Mouse (Mus musculus): ENCODE measurements around the gene Pdzrn4. TPM values are rescaled to one million over a fixed set of nuclear protein-coding genes. Genes with fewer than 3 reads are reported as not detected.

Pdzrn4 gene
- polyA plus RNA-seq, 1 experiment from 2014 or later = 0.64 TPM

GRCm38 (mm10) chr15:92449112-92449511 is 52.4 kb downstream of the Pdzrn4 start:
- Histone ChIP-seq H3K4me3 (ENCODE audit: low read depth, low read length) (no peak overlapping the region), H3K4me1 (ENCODE audit: control insufficient read depth, insufficient read depth, low read length) (no peaks in the 10 kb centered on the region), H3K4me2 (no peak overlapping the region), H3K36me3 (ENCODE audit: control insufficient read depth, insufficient read depth, low read length) (no peaks in the 10 kb centered on the region), H3K9me3 (replicated peaks; ENCODE audit: control insufficient read depth, low read length) (no peaks in the 10 kb centered on the region), H3K27ac (ENCODE audit: low read depth, low read length) (no peak overlapping the region), H3K9ac (ENCODE audit: low read depth, low read length) (no peak overlapping the region), H3K27me3 (ENCODE audit: control insufficient read depth, insufficient read depth, low read length) (no peaks in the 10 kb centered on the region)
- WGBS (ENCODE audit: insufficient replicate concordance) = 89% methylated on average over 8 of the region's 8 CpGs
- ATAC-seq (replicated peaks; ENCODE audit: insufficient number of reproducible peaks, low FRiP score, low TSS enrichment) = no peak

DNA sequence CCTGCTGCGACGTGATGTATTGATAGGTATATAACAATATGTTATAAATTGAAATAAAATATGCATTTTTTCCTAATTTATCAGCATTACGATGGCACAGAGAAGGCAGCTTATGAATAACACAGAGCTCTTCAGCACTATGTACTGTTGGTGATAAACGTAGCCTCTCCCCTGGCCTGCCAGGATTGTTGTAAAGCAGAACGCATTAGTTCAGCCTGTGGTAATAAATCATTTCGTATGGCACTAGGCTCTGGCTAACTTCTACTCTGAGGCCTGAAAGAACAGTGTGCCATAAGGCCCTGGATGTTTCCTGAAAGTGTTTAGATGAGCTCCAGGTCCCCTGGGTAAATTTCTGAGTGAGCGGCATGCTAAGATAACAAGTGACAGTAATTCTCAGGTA is 55.9 kb downstream of the Pdzrn4 start:
- H3K4me1 ChIP-seq (ENCODE audit: control insufficient read depth, insufficient read depth, low read length) = no peaks in the 10 kb centered on the region
- H3K9me3 ChIP-seq (replicated peaks; ENCODE audit: control insufficient read depth, low read length) = no peaks in the 10 kb centered on the region
- no peak overlapping the region for H3K4me3 ChIP-seq (ENCODE audit: low read depth, low read length)
- ATAC-seq (replicated peaks; ENCODE audit: insufficient number of reproducible peaks, low FRiP score, low TSS enrichment) = no peak
- H3K4me2 ChIP-seq = no peak overlapping the region
- WGBS (ENCODE audit: insufficient replicate concordance) = 72% methylated on average over 7 of the region's 7 CpGs
- H3K36me3 ChIP-seq (ENCODE audit: control insufficient read depth, insufficient read depth, low read length) = no peaks in the 10 kb centered on the region
- no peaks in the 10 kb centered on the region for H3K27me3 ChIP-seq (ENCODE audit: control insufficient read depth, insufficient read depth, low read length)
- H3K9ac ChIP-seq (ENCODE audit: low read depth, low read length) = no peak overlapping the region
- no peak overlapping the region for H3K27ac ChIP-seq (ENCODE audit: low read depth, low read length)

GRCm38 (mm10) chr15:92482198-92482597 is 85.5 kb downstream of the Pdzrn4 start:
- H3K9ac ChIP-seq (ENCODE audit: low read depth, low read length) = no peak overlapping the region
- no peaks in the 10 kb centered on the region for H3K4me1 ChIP-seq (ENCODE audit: control insufficient read depth, insufficient read depth, low read length)
- no peak overlapping the region for H3K4me2 ChIP-seq
- H3K4me3 ChIP-seq (ENCODE audit: low read depth, low read length) = no peak overlapping the region
- no peak for ATAC-seq (replicated peaks; ENCODE audit: insufficient number of reproducible peaks, low FRiP score, low TSS enrichment)
- no peaks in the 10 kb centered on the region for H3K36me3 ChIP-seq (ENCODE audit: control insufficient read depth, insufficient read depth, low read length)
- no peaks in the 10 kb centered on the region for H3K27me3 ChIP-seq (ENCODE audit: control insufficient read depth, insufficient read depth, low read length)
- 71% methylated on average over 6 of the region's 6 CpGs for WGBS (ENCODE audit: insufficient replicate concordance)
- H3K9me3 ChIP-seq (replicated peaks; ENCODE audit: control insufficient read depth, low read length) = no peaks in the 10 kb centered on the region
- H3K27ac ChIP-seq (ENCODE audit: low read depth, low read length) = no peak overlapping the region

- H3K4me2 ChIP-seq = no peak overlapping the region
- no peak overlapping the region for H3K4me3 ChIP-seq (ENCODE audit: low read depth, low read length)
- no peaks in the 10 kb centered on the region for H3K9me3 ChIP-seq (replicated peaks; ENCODE audit: control insufficient read depth, low read length)
- no peak for ATAC-seq (replicated peaks; ENCODE audit: insufficient number of reproducible peaks, low FRiP score, low TSS enrichment)
- no peaks in the 10 kb centered on the region for H3K4me1 ChIP-seq (ENCODE audit: control insufficient read depth, insufficient read depth, low read length)
- H3K9ac ChIP-seq (ENCODE audit: low read depth, low read length) = no peak overlapping the region
- no peaks in the 10 kb centered on the region for H3K27me3 ChIP-seq (ENCODE audit: control insufficient read depth, insufficient read depth, low read length)
- no peaks in the 10 kb centered on the region for H3K36me3 ChIP-seq (ENCODE audit: control insufficient read depth, insufficient read depth, low read length)
- H3K27ac ChIP-seq (ENCODE audit: low read depth, low read length) = no peak overlapping the region
- 68% methylated on average over 3 of the region's 3 CpGs for WGBS (ENCODE audit: insufficient replicate concordance)
Measured at GRCm38 (mm10) chr15:92491376-92491775, 94.7 kb downstream of the Pdzrn4 start.

DNA sequence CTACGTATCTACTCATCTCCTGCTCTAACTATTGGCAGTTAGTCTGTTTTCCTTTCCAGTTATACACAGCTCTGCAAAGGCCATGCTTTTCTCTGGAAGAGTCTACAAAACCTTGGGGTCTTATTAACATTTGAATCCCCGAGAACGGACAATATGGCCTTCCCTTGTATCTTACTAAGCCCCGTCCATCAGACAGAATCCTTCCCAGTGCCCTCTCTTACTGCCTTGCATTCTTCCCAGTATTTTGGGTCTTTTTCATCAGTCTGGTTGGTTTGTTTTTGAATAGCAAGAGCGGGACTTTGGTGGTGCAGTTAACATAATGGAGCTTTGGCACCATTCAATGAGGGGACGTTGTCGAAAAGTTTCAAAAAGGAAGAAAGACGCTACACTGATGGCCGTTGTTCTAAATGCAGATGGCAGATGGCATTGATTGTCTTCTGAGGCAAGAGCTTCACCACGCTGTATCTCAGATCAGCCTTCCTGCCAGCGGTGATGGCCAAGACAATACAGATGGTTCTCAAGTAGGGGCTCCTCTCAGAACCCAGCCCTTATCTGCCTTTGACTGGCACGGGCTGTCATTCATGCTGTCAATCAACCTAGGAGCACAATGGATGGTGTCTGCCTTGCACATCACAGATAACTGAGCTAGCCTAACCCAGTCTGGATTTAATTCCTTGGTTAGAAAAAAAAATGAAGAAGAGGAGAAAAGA is 98.9 kb downstream of the Pdzrn4 start:
- no peaks in the 10 kb centered on the region for H3K27me3 ChIP-seq (ENCODE audit: control insufficient read depth, insufficient read depth, low read length)
- H3K9ac ChIP-seq (ENCODE audit: low read depth, low read length) = no peak overlapping the region
- no peaks in the 10 kb centered on the region for H3K4me1 ChIP-seq (ENCODE audit: control insufficient read depth, insufficient read depth, low read length)
- H3K4me3 ChIP-seq (ENCODE audit: low read depth, low read length) = no peak overlapping the region
- no peak for ATAC-seq (replicated peaks; ENCODE audit: insufficient number of reproducible peaks, low FRiP score, low TSS enrichment)
- 69% methylated on average over 12 of the region's 12 CpGs for WGBS (ENCODE audit: insufficient replicate concordance)
- no peak overlapping the region for H3K4me2 ChIP-seq
- H3K27ac ChIP-seq (ENCODE audit: low read depth, low read length) = no peak overlapping the region
- H3K9me3 ChIP-seq (replicated peaks; ENCODE audit: control insufficient read depth, low read length) = no peaks in the 10 kb centered on the region
- H3K36me3 ChIP-seq (ENCODE audit: control insufficient read depth, insufficient read depth, low read length) = no peaks in the 10 kb centered on the region

DNA sequence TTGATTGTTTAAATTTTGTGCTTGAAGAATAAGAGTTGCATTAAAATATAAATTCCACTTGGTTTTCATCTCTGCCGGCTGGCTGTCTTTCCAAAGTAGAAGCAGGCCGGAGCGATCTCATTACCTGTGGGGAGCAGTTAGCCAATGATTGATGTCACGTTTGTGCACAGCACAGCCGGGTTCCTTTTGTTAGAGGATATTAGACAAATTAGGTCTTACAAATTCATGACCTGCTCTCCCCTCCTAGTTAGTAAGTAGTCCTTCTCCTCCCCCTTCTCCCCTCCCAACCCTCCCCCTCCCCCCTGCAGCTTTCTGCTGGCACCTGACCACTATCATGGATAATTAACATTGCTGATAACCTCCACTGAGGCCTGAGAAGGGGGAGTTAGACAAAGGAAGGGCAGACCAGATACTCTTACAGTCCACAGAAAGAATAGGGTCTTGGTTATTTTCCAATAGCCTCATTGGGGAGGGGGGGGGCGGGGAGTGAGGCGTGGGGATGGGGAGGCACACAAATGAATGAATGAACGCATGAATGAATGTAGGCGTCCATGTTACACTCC is 103.7 kb downstream of the Pdzrn4 start:
- H3K27ac ChIP-seq (ENCODE audit: low read depth, low read length) = no peak overlapping the region
- no peak overlapping the region for H3K9ac ChIP-seq (ENCODE audit: low read depth, low read length)
- no peaks in the 10 kb centered on the region for H3K36me3 ChIP-seq (ENCODE audit: control insufficient read depth, insufficient read depth, low read length)
- ATAC-seq (replicated peaks; ENCODE audit: insufficient number of reproducible peaks, low FRiP score, low TSS enrichment) = no peak
- no peak overlapping the region for H3K4me3 ChIP-seq (ENCODE audit: low read depth, low read length)
- H3K4me2 ChIP-seq = no peak overlapping the region
- H3K4me1 ChIP-seq (ENCODE audit: control insufficient read depth, insufficient read depth, low read length) = no peaks in the 10 kb centered on the region
- H3K27me3 ChIP-seq (ENCODE audit: control insufficient read depth, insufficient read depth, low read length) = no peaks in the 10 kb centered on the region
- WGBS (ENCODE audit: insufficient replicate concordance) = 66% methylated on average over 9 of the region's 9 CpGs
- H3K9me3 ChIP-seq (replicated peaks; ENCODE audit: control insufficient read depth, low read length) = no peaks in the 10 kb centered on the region

- Histone ChIP-seq H3K27me3 (ENCODE audit: control insufficient read depth, insufficient read depth, low read length) (no peaks in the 10 kb centered on the region), H3K9me3 (replicated peaks; ENCODE audit: control insufficient read depth, low read length) (no peaks in the 10 kb centered on the region), H3K4me3 (ENCODE audit: low read depth, low read length) (no peak overlapping the region), H3K4me1 (ENCODE audit: control insufficient read depth, insufficient read depth, low read length) (no peaks in the 10 kb centered on the region), H3K36me3 (ENCODE audit: control insufficient read depth, insufficient read depth, low read length) (no peaks in the 10 kb centered on the region), H3K9ac (ENCODE audit: low read depth, low read length) (no peak overlapping the region), H3K27ac (ENCODE audit: low read depth, low read length) (no peak overlapping the region), H3K4me2 (no peak overlapping the region)
- WGBS (ENCODE audit: insufficient replicate concordance) = 50% methylated on average over 1 of the region's 1 CpGs
- no peak for ATAC-seq (replicated peaks; ENCODE audit: insufficient number of reproducible peaks, low FRiP score, low TSS enrichment)
Measured at GRCm38 (mm10) chr15:92502797-92503196, 106.1 kb downstream of the Pdzrn4 start.

GRCm38 (mm10) chr15:92509372-92509771 is 112.7 kb downstream of the Pdzrn4 start:
- no peak overlapping the region for H3K4me3 ChIP-seq (ENCODE audit: low read depth, low read length)
- no peaks in the 10 kb centered on the region for H3K27me3 ChIP-seq (ENCODE audit: control insufficient read depth, insufficient read depth, low read length)
- H3K9ac ChIP-seq (ENCODE audit: low read depth, low read length) = no peak overlapping the region
- no peaks in the 10 kb centered on the region for H3K4me1 ChIP-seq (ENCODE audit: control insufficient read depth, insufficient read depth, low read length)
- no peaks in the 10 kb centered on the region for H3K36me3 ChIP-seq (ENCODE audit: control insufficient read depth, insufficient read depth, low read length)
- no peak overlapping the region for H3K4me2 ChIP-seq
- ATAC-seq (replicated peaks; ENCODE audit: insufficient number of reproducible peaks, low FRiP score, low TSS enrichment) = no peak
- 67% methylated on average over 8 of the region's 8 CpGs for WGBS (ENCODE audit: insufficient replicate concordance)
- H3K27ac ChIP-seq (ENCODE audit: low read depth, low read length) = no peak overlapping the region
- H3K9me3 ChIP-seq (replicated peaks; ENCODE audit: control insufficient read depth, low read length) = no peaks in the 10 kb centered on the region

- 62% methylated on average over 1 of the region's 1 CpGs for WGBS (ENCODE audit: insufficient replicate concordance)
- no peaks in the 10 kb centered on the region for H3K4me1 ChIP-seq (ENCODE audit: control insufficient read depth, insufficient read depth, low read length)
Measured at GRCm38 (mm10) chr15:92515651-92516050, 119.0 kb downstream of the Pdzrn4 start.

More at GRCm38 (mm10) chr15:92515651-92516050, 119.0 kb downstream of the Pdzrn4 start:
- no peak overlapping the region for H3K9ac ChIP-seq (ENCODE audit: low read depth, low read length)
- no peak overlapping the region for H3K27ac ChIP-seq (ENCODE audit: low read depth, low read length)
- H3K27me3 ChIP-seq (ENCODE audit: control insufficient read depth, insufficient read depth, low read length) = no peaks in the 10 kb centered on the region
- H3K4me3 ChIP-seq (ENCODE audit: low read depth, low read length) = no peak overlapping the region
- H3K9me3 ChIP-seq (replicated peaks; ENCODE audit: control insufficient read depth, low read length) = no peaks in the 10 kb centered on the region
- no peak overlapping the region for H3K4me2 ChIP-seq
- no peak for ATAC-seq (replicated peaks; ENCODE audit: insufficient number of reproducible peaks, low FRiP score, low TSS enrichment)
- H3K36me3 ChIP-seq (ENCODE audit: control insufficient read depth, insufficient read depth, low read length) = no peaks in the 10 kb centered on the region

Data from heart, embryonic 11.5 days (tissue).